Mouse (Mus musculus) cerebellum, adult 2 months (tissue): ENCODE measurements around the gene Zscan20.

Experiments
- CTCF ChIP-seq: fragments of 200-500 bp; IDR thresholded peaks from 2 replicates; pipeline ENCODE4 v1.5.1; 2011; ENCODE audit warnings: low read depth, mild to moderate bottlenecking, control low read depth, low read length, moderate library complexity, borderline replicate concordance; ENCODE audit not compliant: insufficient read depth
- POLR2A ChIP-seq: fragments of 200-500 bp; IDR thresholded peaks from 2 replicates; pipeline ENCODE4 v1.6.1; 2011; ENCODE audit warnings: low read length, control low read depth, borderline replicate concordance; ENCODE audit not compliant: insufficient read depth

GRCm38 (mm10) chr4:128554198-128554597, 55.7 kb downstream of the Zscan20 start:
- no peak for TF ChIP-seq POLR2A
- TF ChIP-seq CTCF, result no peak
